Mouse (Mus musculus): Measurements from ENCODE around the gene BC100530.
"Not testable (repeated sequence)": the region's sequence is repeated elsewhere in the genome, so short reads cannot be mapped to it uniquely, and the experiment has no call there.

Gene BC100530

DNA sequence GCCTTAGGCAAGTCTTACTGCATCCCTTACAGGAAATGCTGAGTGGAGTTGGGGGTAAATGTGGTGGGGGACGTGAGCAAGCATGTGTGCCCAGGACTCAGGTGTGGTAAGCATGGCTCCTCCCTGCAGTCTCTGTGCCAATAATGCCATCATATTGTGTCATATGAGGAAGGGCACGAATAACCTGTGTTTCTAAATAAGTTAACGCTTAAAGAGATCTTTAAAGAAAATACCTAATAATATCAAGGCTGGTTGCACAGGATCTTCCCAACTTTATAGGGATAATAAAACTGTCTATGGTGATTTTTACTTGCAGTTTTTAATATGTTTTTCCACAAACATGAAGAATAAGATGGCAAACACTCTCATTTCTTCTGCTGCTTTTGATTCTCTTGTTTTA is at the start of gene BC100530:
TSS of gene BC100530 (minus strand) at position 101 of the 400 bp plus-strand sequence.
- DNase-seq: not testable (repeated sequence)

DNA sequence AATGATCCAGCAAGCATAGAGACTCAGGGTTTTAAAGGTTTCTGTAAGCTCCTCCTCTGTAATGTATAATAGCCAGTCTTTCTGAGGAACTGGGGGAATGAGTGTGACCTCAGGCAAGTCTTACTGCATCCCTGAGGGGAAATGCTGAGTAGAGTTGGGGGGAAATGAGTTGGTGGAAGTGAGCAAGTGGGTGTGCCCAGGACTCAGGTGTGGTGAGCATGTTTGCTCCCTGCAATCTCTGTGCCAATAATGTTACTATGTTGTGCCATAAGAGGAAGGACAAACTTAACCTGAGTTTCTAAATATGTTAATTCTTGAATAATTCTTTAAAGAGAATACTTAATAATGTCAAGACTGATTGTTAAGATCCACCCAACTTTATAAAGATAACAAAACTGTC is 40.8 kb upstream of the BC100530 start, which contains the start of gene Stfa2:
TSS of gene Stfa2 (minus strand) at position 101 of the 400 bp plus-strand sequence.
- no peak for DNase-seq

DNA sequence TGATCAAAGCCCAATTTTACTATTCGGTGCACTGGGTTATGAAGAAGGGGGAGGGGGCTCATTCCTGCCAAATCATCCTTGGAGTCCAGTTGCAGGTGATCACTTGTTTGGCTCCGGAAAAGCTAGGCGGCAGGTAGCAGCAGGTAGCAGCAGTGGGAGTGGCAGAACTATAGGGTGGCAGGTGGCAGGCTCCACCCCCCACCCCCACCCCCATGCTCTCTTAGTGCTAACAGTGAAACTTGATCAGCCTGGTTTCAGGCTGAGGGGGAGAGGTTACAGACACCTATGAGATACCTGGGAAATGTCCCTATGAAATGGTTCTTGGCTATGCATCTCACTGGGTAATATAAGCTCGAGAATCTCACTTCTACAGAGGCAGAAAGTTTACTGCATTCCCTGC is 21.5 kb upstream of the BC100530 start:
- DNase-seq: no peak

DNA sequence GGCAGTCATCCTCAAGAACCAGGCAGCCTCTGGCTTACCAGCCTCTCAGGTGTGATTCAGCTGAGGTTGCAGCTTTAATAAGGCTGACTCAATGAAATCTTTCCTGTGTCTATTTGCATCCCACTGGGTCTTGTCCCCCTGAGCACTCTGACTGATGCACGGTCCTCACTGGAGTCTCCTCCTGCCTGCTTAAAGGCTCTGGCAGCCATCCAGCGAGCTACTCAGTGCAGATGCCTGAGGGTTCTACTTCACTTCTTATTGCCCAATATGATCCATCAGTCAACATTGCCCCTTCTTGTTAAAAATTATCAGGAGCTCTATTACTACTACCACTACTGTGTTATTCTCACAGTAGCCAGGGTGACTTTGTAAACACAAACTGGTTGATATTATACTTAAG is 30.4 kb downstream of the BC100530 start:
- DNase-seq: no peak

DNA sequence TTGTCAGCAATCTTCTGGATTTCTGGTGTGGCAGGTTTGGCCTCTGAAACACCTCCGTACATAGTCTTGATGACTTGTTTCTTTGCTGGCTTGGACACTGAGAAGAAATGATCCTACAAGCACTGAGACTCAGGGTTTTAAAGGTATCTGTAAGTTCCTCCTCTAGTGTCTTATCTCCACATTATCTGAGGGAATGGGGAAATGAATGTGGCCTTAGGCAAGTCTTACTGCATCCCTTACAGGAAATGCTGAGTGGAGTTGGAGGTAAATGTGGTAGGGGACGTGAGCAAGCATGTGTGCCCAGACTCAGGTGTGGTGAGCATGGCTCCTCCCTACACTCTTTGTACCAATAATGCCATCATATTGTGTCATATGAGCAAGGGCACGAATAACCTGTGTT is 33.3 kb downstream of the BC100530 start, which contains the start of gene BC117090:
TSS of gene BC117090 (minus strand) at position 101 of the 400 bp plus-strand sequence.
- no peak for DNase-seq

DNA sequence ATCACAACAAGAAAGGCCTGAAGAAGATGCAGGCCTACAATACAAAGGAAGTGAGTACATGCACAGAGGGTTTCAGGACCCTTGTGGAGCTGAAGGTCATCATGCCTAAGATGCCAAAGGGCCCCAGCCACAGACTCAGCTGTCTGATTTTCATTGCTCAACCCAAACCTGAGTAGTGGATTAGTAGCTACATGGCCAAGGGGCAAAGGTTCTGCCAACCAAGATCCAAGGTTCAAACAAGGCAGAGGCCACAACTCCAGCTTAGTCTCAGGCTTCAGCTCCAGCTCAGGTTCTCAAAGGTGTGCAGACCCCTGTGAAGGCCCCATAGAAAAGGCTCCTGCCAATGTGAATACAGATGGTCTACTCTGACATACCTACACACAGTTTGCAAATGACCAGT is 48.3 kb downstream of the BC100530 start:
- no peak for DNase-seq

DNA sequence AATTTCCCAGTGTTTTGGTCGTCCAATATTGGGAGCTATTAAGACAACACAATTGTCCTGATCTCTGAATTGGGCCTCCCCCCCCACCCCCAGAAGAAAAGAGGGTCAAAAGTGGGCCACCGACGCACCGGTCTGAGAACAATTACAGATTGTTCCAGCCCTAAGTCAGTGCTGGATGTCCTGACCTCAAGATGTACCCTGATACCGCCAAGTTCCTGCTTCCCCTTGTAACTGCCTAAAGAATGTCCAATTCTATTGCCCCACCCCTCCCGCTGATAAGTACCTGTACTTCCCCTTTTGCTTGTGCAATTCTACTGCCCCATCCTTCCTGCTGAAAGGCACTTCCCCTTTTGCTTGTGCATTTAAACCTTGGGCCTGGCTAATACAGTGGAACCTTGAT is 51.4 kb downstream of the BC100530 start:
- DNase-seq: not testable (repeated sequence)
